Mouse (Mus musculus) midbrain, embryonic 11.5 days (tissue): ENCODE measurements around the gene Scarf1. TPM values are rescaled to one million over a fixed set of nuclear protein-coding genes. Genes with fewer than 3 reads are reported as not detected.

ENCODE experiments used
- ATAC-seq: fragments of 200-750 bp; cut with Nextera tagmentation; 2 replicates; pipeline ENCODE4 v1.8.0; 2017; ENCODE audit warnings: moderate TSS enrichment, moderate library complexity; ENCODE audit not compliant: low FRiP score
- DNase-seq: peaks from one replicate; pipeline ENCODE4 v3.0.0; 2015; ENCODE audit warnings: low spot score; ENCODE audit errors: missing footprints
- H3K27ac ChIP-seq: fragments of 300-500 bp; sonication (generic); 2 replicates; pipeline ENCODE4 v1.5.1; 2014; ENCODE audit warnings: low read depth, low read length
- H3K27me3 ChIP-seq: fragments of 300-500 bp; sonication (generic); 2 replicates; pipeline ENCODE4 v1.6.1; 2014; ENCODE audit warnings: mild to moderate bottlenecking, low read length, moderate library complexity, mixed read lengths; ENCODE audit not compliant: control insufficient read depth, insufficient read depth
- H3K36me3 ChIP-seq: fragments of 300-500 bp; sonication (generic); 2 replicates; pipeline ENCODE4 v1.6.1; 2014; ENCODE audit warnings: mild to moderate bottlenecking, low read length, moderate library complexity, mixed read lengths; ENCODE audit not compliant: control insufficient read depth, insufficient read depth
- H3K4me1 ChIP-seq: fragments of 300-500 bp; sonication (generic); 2 replicates; pipeline ENCODE4 v1.6.1; 2014; ENCODE audit warnings: low read length; ENCODE audit not compliant: control insufficient read depth, insufficient read depth
- H3K4me2 ChIP-seq: fragments of 300-500 bp; sonication (generic); 2 replicates; pipeline ENCODE4 v1.6.1; 2014; ENCODE audit warnings: mild to moderate bottlenecking, moderate library complexity
- H3K4me3 ChIP-seq: fragments of 300-500 bp; sonication (generic); 2 replicates; pipeline ENCODE4 v1.5.1; 2014; ENCODE audit warnings: low read depth, low read length
- H3K9ac ChIP-seq: fragments of 300-500 bp; sonication (generic); 2 replicates; pipeline ENCODE4 v1.6.1; 2014; ENCODE audit warnings: low read length
- H3K9me3 ChIP-seq: fragments of 300-500 bp; sonication (generic); 2 replicates; pipeline ENCODE4 v1.6.1; 2016; ENCODE audit warnings: low read length; ENCODE audit not compliant: control insufficient read depth
- WGBS: fragments of 180-500 bp; shearing (Covaris S2); extraction: QIAGEN DNeasy Blood & Tissue Kit; methylation state at CpG from one replicate; pipeline ENCODE4 v1.1.7; 2014; 5-methylcytosine and 5-hydroxymethylcytosine counted together
- polyA plus RNA-seq: library from polyadenylated mRNA; unstranded; fragments of >200 nt; fragmentation: Nextera tagmentation; extraction: Ambion mirVana; gene quantifications from 2 replicates; pipeline ENCODE4 v1.2.1, GENCODE M21; 2014

Gene Scarf1
- polyA plus RNA-seq, 1 experiment from 2014 or later: 2.9 TPM

DNA sequence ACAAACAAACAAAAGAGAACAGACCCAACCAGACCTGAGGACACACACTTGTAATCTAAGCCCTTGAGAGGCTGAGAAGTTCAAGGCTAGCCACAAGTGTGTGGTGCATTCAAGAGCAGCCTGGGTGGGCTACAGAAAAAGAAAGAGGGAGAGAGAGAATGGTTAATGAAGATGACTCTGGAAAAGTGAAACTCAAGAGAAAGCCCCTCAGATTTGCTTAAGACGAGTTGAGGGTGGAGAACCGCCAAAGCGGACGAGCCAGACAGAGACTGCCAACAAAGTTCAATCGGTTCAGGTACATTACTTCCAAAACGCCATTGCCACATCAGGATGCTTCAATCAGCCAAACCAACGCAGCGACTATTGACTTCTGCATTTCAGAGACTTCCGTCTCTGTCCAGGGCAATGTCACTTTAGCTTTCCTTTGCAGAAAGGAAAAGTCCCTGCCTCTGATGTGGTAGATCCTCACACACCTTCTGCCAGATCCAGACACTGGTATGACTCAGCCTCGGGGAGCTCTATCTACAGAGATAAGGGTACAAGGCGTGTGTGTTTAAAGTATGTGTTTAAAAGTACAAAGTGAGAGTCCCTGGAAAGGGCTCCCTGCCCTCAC is 40.8 kb upstream of the Scarf1 start:
- no peak overlapping the region for H3K9ac ChIP-seq
- no peaks in the 10 kb centered on the region for H3K27me3 ChIP-seq
- peak; percentile 72 for DNase-seq
- WGBS: 88% methylated on average over 11 of the region's 11 CpGs
- H3K4me3 ChIP-seq: no peak overlapping the region
- H3K36me3 ChIP-seq: no peaks in the 10 kb centered on the region
- no peak overlapping the region for H3K4me2 ChIP-seq
- H3K4me1 ChIP-seq: no peaks in the 10 kb centered on the region
- H3K27ac ChIP-seq: no peak overlapping the region
- ATAC-seq: no peak
- no peaks in the 10 kb centered on the region for H3K9me3 ChIP-seq

GRCm38 (mm10) chr11:75473376-75473775 is 40.0 kb upstream of the Scarf1 start:
- Histone ChIP-seq H3K4me2 (no peak overlapping the region), H3K9ac (no peak overlapping the region), H3K27me3 (no peaks in the 10 kb centered on the region), H3K4me1 (no peaks in the 10 kb centered on the region), H3K4me3 (no peak overlapping the region), H3K9me3 (no peaks in the 10 kb centered on the region), H3K27ac (no peak overlapping the region), H3K36me3 (no peaks in the 10 kb centered on the region)
- no peak for ATAC-seq
- 55% methylated on average over 7 of the region's 7 CpGs for WGBS
- DNase-seq: no peak

GRCm38 (mm10) chr11:75486192-75486591 is 27.1 kb upstream of the Scarf1 start:
- 14% methylated on average over 3 of the region's 3 CpGs for WGBS
- Histone ChIP-seq H3K36me3 (peaks cover 16% of the 10 kb centered on the region), H3K27ac (no peak overlapping the region), H3K4me3 (no peak overlapping the region), H3K4me2 (peak overlapping the region; percentile 28; the same call in 1 of the 2 replicates), H3K9me3 (no peaks in the 10 kb centered on the region), H3K27me3 (no peaks in the 10 kb centered on the region), H3K9ac (no peak overlapping the region), H3K4me1 (peaks cover 8% of the 10 kb centered on the region)
- peak; percentile 60 for ATAC-seq
- no peak for DNase-seq

DNA sequence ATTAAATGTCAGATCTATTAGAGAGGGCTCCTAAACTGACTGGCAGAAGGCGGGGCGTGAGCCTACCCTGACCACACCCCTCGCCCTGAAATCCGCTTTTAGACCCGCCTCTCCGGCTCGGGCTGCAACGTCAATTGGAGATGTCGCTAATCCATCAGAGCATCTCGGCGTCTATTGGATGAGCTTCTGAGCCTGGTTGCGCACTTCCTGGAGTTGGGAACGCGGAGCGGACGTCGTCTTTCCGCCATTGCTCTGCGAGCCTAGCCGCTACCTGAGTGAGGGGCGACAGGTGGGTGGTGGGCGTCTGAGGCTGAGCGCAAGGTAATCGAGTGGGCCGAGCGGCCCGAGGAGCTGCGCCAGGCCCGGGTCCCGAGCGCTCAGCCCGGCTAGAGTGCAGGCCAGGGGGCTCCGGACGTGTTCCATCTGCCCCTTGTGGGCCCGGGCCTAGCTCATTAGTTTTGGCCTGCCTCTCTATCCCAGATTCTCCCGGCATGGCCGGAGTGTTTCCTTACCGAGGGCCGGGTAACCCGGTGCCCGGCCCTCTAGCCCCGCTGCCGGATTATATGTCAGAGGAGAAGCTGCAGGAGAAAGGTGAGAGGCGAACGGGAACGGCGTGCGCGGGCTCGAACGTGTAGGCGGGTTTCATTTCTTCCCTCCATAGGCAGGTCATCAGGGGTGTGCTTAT is 26.6 kb upstream of the Scarf1 start, which contains the start of gene Prpf8:
Prpf8 (plus strand) TSS at position 216 of the 685 bp plus-strand sequence.
- Histone ChIP-seq H3K36me3 (peaks cover 21% of the 10 kb centered on the region), H3K27me3 (no peaks in the 10 kb centered on the region), H3K9ac (peak within 1 kb of the TSS; percentile 96), H3K4me3 (peak within 1 kb of the TSS; percentile 91), H3K4me1 (peaks cover 8% of the 10 kb centered on the region), H3K4me2 (peak within 1 kb of the TSS; percentile 78), H3K27ac (peak within 1 kb of the TSS; percentile 33; the same call in 1 of the 2 replicates), H3K9me3 (no peaks in the 10 kb centered on the region)
- DNase-seq: peak; percentile 99
- peak; percentile 100 for ATAC-seq
- WGBS: under 1% methylated on average over 52 of the region's 52 CpGs

- peaks cover 8% of the 10 kb centered on the region for H3K4me1 ChIP-seq
- peak overlapping the region; percentile 91 for H3K4me3 ChIP-seq
- ATAC-seq: no peak
- 53% methylated on average over 6 of the region's 6 CpGs for WGBS
- peak overlapping the region; percentile 78 for H3K4me2 ChIP-seq
- no peaks in the 10 kb centered on the region for H3K9me3 ChIP-seq
- no peaks in the 10 kb centered on the region for H3K27me3 ChIP-seq
- peak overlapping the region; percentile 96 for H3K9ac ChIP-seq
- H3K36me3 ChIP-seq: peaks cover 28% of the 10 kb centered on the region
- DNase-seq: no peak
- H3K27ac ChIP-seq: no peak overlapping the region
These were observed 25.8 kb upstream of the Scarf1 start for GRCm38 (mm10) chr11:75487496-75487895.

DNA sequence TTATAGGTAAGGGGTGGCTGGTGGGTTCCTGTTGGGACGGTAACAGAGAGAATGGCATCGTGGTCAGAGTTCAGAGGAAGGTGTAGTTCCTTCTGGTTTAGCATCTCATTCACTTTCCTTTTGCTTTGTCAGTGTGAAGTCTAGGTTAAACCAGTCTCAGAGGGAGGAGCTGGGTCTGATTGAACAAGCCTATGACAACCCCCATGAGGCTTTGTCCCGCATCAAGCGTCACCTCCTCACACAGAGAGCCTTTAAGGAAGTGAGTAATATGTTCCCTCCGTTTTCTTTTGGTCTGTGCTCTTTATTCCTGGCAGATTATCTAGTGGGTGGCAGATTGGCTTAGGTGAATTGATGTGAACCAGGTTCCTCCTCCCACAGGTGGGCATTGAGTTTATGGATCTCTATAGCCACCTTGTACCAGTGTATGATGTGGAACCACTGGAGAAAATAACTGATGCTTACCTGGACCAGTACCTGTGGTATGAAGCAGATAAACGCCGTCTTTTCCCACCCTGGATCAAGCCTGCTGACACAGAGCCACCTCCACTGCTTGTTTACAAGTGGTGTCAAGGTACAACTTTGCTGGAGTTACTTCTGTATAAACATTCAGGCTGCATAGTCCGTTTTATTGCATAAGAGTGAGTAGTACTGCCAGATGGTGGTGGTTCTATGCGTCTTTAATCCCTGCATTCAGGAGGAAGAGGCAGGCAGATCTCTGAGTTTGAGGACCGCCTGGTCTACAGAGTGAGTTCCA is 18.9 kb upstream of the Scarf1 start:
- no peak overlapping the region for H3K4me3 ChIP-seq
- H3K27ac ChIP-seq: no peak overlapping the region
- H3K9ac ChIP-seq: no peak overlapping the region
- no peak overlapping the region for H3K4me2 ChIP-seq
- no peaks in the 10 kb centered on the region for H3K9me3 ChIP-seq
- DNase-seq (no peak), ATAC-seq (no peak)
- no peaks in the 10 kb centered on the region for H3K27me3 ChIP-seq
- H3K4me1 ChIP-seq: no peaks in the 10 kb centered on the region
- H3K36me3 ChIP-seq: peaks cover 81% of the 10 kb centered on the region
- WGBS: 93% methylated on average over 10 of the region's 10 CpGs

DNA sequence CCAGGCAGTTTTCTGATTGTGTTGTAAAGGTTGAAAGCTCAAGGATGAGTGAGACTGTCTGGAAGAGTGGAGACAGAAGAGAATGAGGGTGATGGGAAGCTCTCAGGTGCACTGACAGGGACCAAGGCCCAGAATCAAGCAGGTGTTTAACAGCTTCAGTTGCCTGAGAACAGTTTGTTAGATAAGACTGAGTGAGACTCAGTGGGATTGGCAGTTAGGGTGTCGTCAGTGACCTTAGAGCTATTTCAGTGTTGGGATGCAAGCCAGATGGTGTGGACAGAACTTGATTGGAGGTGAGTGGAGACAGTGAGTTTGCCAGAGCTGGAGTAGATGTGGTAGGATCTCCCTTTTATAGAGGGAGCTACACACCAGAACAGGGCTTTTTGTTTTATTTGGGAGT is 15.2 kb upstream of the Scarf1 start:
- Histone ChIP-seq H3K9me3 (no peaks in the 10 kb centered on the region), H3K27me3 (no peaks in the 10 kb centered on the region), H3K9ac (no peak overlapping the region), H3K4me2 (no peak overlapping the region), H3K4me3 (no peak overlapping the region), H3K36me3 (peaks cover 85% of the 10 kb centered on the region), H3K4me1 (no peaks in the 10 kb centered on the region), H3K27ac (no peak overlapping the region)
- ATAC-seq (no peak), DNase-seq (no peak)
- WGBS: 93% methylated on average over 1 of the region's 1 CpGs

DNA sequence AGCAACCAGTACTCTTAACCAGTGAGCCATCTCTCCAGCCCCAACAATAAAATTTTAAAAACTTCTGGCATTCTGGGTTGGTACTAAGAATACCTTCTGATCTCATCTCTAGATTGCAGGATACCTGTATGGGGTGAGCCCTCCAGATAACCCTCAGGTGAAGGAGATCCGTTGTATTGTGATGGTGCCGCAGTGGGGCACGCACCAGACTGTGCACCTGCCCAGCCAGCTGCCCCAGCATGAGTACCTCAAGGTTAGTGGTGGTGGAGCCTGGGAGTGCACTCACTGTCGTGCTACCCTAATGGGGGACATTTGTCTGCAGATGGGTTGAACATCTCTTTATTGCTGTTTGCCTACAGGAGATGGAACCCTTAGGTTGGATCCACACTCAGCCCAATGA is 5.2 kb upstream of the Scarf1 start:
- DNase-seq (peak; percentile 83), ATAC-seq (no peak)
- Histone ChIP-seq H3K36me3 (peaks cover 39% of the 10 kb centered on the region), H3K4me2 (no peak overlapping the region), H3K4me3 (no peak overlapping the region), H3K27ac (no peak overlapping the region), H3K9me3 (no peaks in the 10 kb centered on the region), H3K27me3 (no peaks in the 10 kb centered on the region), H3K4me1 (peaks cover 13% of the 10 kb centered on the region), H3K9ac (no peak overlapping the region)
- 94% methylated on average over 4 of the region's 4 CpGs for WGBS

DNA sequence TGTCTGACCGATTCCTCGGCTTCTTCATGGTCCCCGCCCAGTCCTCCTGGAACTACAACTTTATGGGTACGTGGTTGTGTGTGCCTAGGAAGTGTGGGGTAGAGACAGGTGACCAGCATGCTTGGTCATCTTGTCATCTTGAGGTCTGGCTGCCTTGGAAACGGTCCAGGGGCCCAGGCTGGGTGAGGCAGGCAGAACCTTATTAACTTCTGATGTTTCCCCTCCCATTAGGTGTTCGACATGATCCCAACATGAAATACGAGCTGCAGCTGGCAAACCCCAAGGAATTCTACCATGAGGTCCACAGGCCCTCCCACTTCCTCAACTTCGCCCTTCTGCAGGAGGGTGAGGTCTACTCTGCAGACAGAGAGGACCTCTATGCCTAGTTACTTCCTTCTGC is 4.4 kb upstream of the Scarf1 start:
- no peak overlapping the region for H3K9ac ChIP-seq
- H3K27me3 ChIP-seq: no peaks in the 10 kb centered on the region
- DNase-seq (peak; percentile 81), ATAC-seq (no peak)
- H3K4me1 ChIP-seq: peaks cover 13% of the 10 kb centered on the region
- H3K9me3 ChIP-seq: no peaks in the 10 kb centered on the region
- no peak overlapping the region for H3K4me2 ChIP-seq
- 89% methylated on average over 8 of the region's 8 CpGs for WGBS
- H3K27ac ChIP-seq: no peak overlapping the region
- peaks cover 33% of the 10 kb centered on the region for H3K36me3 ChIP-seq
- H3K4me3 ChIP-seq: no peak overlapping the region
